Mouse (Mus musculus) left cerebral cortex, postnatal 14 days (tissue): ENCODE measurements around the gene Wnt11. TPM values are rescaled to one million over a fixed set of nuclear protein-coding genes. Genes with fewer than 3 reads are reported as not detected.

Experiments
- DNase-seq, 2 experiments: peaks; one replicate each; pipeline ENCODE4 v3.0.0; 2021 to 2022; ENCODE audit warnings: low spot score in 2 of 2, mixed read lengths in 1 of 2
- intact Hi-C: fragments of 180-260 bp; cut with DNase I; formaldehyde crosslinking; loops from one replicate; pipeline ENCODE4 v1.15.1; 2025
- total RNA-seq, 2 experiments: library from RNA; stranded (reverse); gene quantifications; 2 replicates each; pipeline ENCODE4 v1.2.3; 2021

Wnt11 gene
- total RNA-seq, 2 experiments from 2014 or later, result 0.15 to 0.42 TPM

DNA sequence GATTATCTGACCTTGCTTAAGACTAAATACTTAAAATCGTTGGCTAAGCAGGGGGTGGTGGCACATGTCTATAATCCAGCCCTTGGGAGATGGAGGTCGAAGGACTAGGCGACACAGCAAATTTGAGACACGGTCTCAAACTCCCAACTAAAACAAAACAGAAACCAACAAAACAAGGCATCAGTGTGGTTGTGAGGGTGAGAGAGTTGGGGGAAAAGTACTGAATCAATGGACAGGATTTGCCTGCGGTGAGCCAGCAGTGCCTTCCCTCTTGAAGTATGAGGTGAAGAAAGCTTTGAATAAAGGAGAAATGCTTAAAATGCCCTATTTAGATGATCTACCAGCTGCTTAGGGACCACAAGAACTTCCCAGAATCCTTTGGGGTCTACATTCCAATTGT, 58.2 kb downstream of the Wnt11 start:
- no peak for DNase-seq
- intact Hi-C loops, result no loop called here

DNA sequence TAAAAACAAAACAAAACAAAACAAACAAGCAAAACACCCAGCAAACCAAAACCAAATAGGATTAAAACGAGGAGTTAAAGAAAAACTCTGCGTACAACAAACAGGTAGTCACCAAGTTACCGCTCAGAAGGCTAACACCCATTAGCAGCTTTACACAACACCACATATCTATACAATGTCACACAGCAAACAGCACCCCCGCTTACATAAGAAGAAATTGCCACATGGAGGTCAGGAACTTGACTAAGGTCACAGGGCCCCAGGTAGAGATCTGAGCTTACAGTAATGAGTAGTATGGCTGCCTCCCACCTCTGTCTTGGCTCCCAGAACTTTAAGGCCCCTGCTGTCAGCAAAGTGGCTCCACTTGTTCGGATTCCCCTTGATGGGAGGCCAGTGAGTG, 59.4 kb downstream of the Wnt11 start:
- DNase-seq, result no peak
- intact Hi-C loops, result no loop called here

- no peak for DNase-seq
- intact Hi-C loops, result no loop called here
Observed at GRCm38 (mm10) chr7:98894768-98895167, 59.9 kb downstream of the Wnt11 start.

GRCm38 (mm10) chr7:98895501-98896095, 60.7 kb downstream of the Wnt11 start:
- intact Hi-C loops, result no loop called here
- DNase-seq, result no peak

- DNase-seq, result peak; percentile 34 to 50
- intact Hi-C loops, result no loop called here
Observed at GRCm38 (mm10) chr7:98897323-98897722, 62.4 kb downstream of the Wnt11 start.

DNA sequence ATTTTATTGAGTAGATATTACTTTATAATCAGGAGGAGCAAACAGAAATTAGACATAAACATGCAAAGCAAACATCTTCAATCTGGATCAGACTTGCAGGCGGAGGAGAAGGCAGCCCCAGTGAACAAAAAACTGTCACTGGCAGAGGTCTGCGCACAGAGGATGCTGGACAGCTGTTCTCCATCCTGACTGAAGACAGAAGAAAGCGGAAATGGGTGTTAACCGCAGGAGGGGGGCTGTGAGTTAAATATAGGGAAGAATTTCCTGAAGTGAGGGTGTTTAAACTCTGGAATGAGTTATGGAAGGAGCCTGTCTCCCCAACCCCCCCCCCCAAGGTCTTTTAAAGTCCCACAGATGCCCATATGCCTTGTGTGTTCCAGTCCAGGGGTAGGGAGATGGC, 64.9 kb downstream of the Wnt11 start:
- no peak for DNase-seq
- intact Hi-C loops, result no loop called here

DNA sequence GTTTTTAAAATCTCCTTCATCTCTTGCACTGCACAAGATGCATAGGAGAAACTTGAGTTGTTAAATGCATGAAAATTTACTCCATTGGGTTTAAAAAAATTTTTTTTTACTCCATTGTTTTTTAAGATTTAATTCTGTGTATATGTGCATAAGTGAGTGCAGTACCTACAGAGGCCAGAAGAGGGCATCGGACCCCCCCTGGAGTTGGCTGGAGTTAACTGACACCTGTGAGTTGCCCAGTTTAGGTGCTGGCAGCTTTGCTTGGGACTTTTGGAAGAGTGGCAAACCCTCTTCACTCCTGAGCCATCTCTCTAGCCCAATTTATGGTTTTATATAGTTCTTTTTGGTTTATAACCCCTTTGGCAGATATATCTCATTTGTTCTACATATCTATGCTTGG, 66.2 kb downstream of the Wnt11 start:
- intact Hi-C loops, result no loop called here
- no peak for DNase-seq

- intact Hi-C loops, result no loop called here
- DNase-seq, result no peak
Observed at GRCm38 (mm10) chr7:98903884-98904283, 69.0 kb downstream of the Wnt11 start.

Other genes starting within 250 kb of the Wnt11 start
- gene Emsy, start 178.3 kb upstream of the Wnt11 start, total RNA-seq, result 10 to 100 TPM; 55.0 to 61.1 TPM
- gene Thap12, start 132.0 kb upstream of the Wnt11 start, total RNA-seq, result 10 to 100 TPM; 60.5 to 61.1 TPM